Mouse (Mus musculus) brain, embryonic 18.5 days (tissue): Measurements from ENCODE around the gene Ppp1r8.
"Not testable (repeated sequence)": the region's sequence is repeated elsewhere in the genome, so short reads cannot be mapped to it uniquely, and the experiment has no call there.

ENCODE experiments used
- DNase-seq: peaks from one replicate; pipeline ENCODE4 v3.0.0-alpha.2; 2012; ENCODE audit warnings: low read depth, low spot score

Gene Ppp1r8

DNA sequence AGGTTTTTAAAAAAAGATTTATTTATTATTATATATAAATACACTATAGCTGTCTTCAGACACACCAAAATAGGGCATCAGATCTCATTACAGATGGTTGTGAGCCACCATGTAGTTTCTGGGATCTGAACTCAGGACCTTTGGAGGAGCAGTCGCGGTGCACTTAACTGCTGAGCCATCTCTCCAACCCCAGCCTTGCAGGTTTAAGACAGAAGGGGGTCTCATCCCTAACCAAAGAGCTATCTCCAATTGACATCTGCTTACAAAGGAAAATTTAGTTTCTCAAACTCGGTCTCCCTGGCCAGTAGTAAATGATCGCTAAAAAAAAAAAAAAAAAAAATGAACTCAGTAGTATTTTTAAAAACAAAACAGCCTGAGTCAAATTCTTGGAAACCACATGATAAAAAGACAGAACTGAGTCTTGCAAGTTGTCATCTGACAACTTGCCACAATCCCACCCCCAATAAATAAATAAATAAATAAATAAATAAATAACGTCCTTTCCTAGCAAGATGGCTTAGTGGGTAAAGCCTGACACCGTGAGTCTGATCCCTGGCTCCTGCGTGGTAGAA lies 36.3 kb downstream of the Ppp1r8 start:
- DNase-seq, result no peak

DNA sequence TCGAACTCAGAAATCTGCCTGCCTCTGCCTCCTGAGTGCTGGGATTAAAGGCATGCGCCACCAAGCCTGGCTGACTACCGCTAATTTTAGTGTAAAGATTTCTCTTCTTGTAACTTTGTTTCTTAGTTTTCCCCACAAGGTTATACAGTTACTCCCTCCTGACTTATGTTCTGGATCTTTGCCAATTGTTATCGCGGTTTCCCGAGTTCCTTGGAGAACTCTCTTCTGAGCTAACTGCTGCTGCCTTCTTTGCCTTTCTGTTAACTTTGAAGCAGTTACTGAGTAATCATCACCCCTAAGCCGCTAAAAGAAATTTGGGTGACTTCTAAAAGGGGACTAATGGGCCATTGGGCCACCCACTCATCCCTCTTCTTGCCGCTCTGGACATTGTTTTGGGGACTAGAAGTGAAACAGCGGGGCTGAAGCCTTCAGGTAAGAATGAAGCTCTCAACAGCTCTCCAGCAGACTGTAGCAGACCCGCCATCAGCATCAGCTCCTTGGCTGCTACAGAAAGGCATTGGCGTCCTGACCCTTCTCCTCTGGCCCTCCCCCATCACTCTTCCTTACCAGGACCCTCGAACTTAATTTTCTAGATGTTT lies 37.3 kb downstream of the Ppp1r8 start:
- no peak for DNase-seq

GRCm38 (mm10) chr4:132805146-132805545 lies 37.8 kb downstream of the Ppp1r8 start:
- no peak for DNase-seq

GRCm38 (mm10) chr4:132804331-132804730 lies 38.6 kb downstream of the Ppp1r8 start:
- no peak for DNase-seq

GRCm38 (mm10) chr4:132803876-132804275 lies 39.1 kb downstream of the Ppp1r8 start:
- no peak for DNase-seq

DNA sequence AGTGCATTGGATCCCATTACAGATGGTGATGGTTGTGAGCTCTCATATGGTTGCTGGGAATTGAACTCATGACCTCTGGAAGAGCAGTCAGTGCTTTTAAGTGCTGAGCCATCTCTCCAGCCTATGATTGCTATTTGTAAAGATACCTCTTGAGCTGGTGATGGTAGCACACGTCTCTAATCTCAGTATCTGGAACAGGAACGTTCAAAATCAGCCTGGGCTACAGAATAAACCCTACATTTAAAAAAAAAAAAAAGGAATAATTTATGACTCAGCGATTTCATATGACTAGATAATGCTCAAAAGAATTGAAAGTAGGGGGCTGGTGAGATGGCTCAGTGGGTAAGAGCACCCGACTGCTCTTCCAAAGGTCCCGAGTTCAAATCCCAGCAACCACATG lies 39.8 kb downstream of the Ppp1r8 start:
- no peak for DNase-seq

- no peak for DNase-seq
Observed at GRCm38 (mm10) chr4:132802171-132802637, 40.8 kb downstream of the Ppp1r8 start.

GRCm38 (mm10) chr4:132801176-132802077 lies 41.5 kb downstream of the Ppp1r8 start:
- no peak for DNase-seq

GRCm38 (mm10) chr4:132799845-132800244 lies 43.1 kb downstream of the Ppp1r8 start:
- no peak for DNase-seq

DNA sequence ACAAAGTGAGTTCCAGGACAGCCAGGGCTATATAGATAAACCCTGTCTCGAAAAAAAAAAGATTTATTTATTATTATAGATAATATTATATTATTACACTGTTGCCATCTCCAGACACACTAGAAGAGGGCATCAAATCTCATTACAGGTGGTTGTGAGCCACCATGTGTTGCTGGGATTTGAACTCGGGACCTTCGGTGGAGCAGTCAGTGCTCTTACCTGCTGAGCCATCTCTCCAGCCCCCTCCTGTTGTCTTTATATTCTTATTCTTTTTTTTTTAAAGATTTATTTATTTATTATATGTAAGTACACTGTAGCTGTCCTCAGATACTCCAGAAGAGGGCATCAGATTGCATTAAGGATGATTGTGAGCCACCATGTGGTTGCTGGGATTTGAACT lies 44.3 kb downstream of the Ppp1r8 start:
- DNase-seq, result not testable (repeated sequence)

GRCm38 (mm10) chr4:132798028-132798427 lies 44.9 kb downstream of the Ppp1r8 start:
- DNase-seq, result no peak

- no peak for DNase-seq
Observed at GRCm38 (mm10) chr4:132797461-132797860, 45.5 kb downstream of the Ppp1r8 start.

- no peak for DNase-seq
Observed at GRCm38 (mm10) chr4:132796196-132796886, 46.6 kb downstream of the Ppp1r8 start, which contains the start of gene Themis2. Themis2 (minus strand) TSS chr4:132796387.

DNA sequence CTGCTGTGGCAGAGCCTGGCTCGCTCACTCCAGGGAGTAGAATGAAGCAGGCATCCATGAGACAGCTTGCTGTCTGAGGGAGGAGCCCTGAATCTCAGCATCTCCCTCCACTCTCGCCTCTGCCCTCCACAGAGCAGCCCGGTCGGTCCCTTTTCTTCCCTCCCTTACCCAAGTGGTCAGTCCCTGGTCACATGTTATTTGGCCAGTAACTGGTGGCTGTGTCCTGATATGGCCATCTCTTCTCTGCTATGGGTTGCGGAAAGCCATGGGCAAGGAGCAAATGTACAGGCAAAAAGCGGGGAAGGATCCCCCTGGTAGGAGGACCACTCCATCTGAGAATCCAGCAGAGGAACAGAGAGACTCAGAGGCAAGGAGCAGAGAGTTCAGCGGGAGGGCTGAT lies 47.8 kb downstream of the Ppp1r8 start:
- DNase-seq, result no peak

DNA sequence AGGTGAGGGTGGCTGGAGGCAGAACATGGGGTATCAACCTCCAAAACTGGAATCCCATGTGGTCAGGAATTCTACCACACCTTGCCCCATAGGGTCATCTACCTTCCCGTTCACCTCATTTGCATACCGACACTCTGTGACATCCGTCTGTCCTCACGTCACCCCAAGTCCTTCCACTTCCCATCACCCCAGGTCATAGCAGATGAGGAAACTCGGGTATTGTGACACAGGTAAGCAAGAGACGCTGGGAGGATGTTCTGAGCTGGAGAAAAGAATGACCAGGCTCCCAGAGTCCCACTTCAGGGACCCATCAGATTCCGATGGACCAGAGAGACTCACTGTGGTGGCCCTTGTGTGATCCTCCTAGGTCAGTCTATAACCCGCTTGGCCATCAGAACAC lies 48.2 kb downstream of the Ppp1r8 start:
- DNase-seq, result no peak

GRCm38 (mm10) chr4:132794028-132794427 lies 48.9 kb downstream of the Ppp1r8 start:
- no peak for DNase-seq

- not testable (repeated sequence) for DNase-seq
Observed at GRCm38 (mm10) chr4:132793322-132794004, 49.5 kb downstream of the Ppp1r8 start.

GRCm38 (mm10) chr4:132789731-132790130 lies 53.2 kb downstream of the Ppp1r8 start:
- DNase-seq, result no peak

DNA sequence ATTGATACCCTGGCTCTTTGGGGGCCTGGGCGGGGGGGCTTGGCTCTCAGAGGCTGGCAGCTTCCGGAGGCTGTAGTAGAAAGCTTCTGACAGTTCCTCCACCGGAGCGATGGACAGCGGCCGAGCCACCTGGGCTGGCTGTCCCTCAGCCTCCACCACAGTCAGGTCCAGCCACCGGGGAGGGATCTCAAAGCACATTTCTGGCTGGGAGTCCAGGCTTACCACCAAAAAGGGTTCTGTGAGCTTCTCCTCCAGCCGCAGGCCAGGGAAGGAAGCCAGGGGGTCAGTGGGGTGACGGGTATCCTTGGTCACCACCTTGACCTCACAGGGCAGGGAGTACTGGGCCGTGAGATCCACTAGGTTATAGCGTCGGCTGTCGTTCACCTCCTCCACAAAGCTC lies 57.7 kb downstream of the Ppp1r8 start:
- no peak for DNase-seq

DNA sequence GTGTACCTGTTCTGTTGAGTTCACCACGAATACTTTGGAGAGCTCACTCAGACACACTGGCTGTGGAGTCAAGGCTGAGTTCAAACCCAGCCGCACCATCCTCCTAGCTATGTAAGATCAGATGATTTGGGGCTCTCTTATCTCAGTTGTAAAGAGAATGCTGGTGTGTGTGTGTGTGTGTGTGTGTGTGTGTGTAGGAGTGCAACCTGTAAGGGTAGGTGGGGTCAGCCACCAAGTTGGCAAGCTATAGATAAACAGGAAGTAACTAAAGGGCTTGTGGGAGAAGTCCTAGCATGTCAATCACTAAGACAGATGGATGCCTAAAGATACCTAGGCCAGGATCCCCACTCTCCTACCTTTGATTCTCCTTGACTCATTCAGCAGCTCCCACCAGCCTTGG lies 59.2 kb downstream of the Ppp1r8 start:
- no peak for DNase-seq

- DNase-seq, result no peak
Observed at GRCm38 (mm10) chr4:132780288-132780687, 62.7 kb downstream of the Ppp1r8 start.
